In the genomic region with DNA sequence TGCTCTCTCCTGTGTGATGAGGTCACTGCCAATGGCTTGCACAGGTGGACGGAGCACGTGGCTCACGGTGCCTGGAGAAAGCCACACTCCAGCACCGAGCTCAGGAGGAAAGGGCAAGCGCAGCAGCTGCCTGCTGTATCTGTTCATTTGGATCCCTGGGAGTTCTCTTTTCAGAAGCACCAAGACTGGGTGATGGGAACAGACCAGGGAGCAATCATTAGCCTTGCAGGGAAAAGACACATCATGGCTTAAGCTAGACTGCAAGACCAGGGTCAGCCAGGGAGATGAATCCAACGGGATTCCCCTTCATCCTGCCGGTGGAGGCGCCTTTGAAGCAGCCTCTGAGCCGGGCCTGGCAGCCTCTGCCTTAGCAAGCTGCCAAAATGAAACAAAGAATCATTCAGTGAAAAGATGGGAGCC, we compare ENCODE assay signal across 9 mouse cellular contexts. TPM values are rescaled to one million over a fixed set of nuclear protein-coding genes. Genes with fewer than 3 reads are reported as not detected.
DNase-seq lines count a peak whose midpoint lies in the region; ATAC-seq lines count a peak whose summit lies in the region.
"Had no signal": no experiment of that assay in that cellular context is flagged by ENCODE, and none has a peak within 500 bp of the region (broad histone marks: within the 10 kb centered on the region; RNA-seq: fewer than 3 reads in every experiment).

No protein-coding gene starts in this region.

- peak overlapping the region; percentile 15; the same call in 1 of the 2 replicates for H3K9ac ChIP-seq in heart, embryonic 13.5 days
- H3K9ac ChIP-seq: liver, embryonic 14.5 days had no signal

- no peak for DNase-seq in heart, embryonic 10.5 days (ENCODE audit: low spot score)
- DNase-seq in brain, adult 2 months (ENCODE audit: low read depth, low spot score), result peak; percentile 86
- DNase-seq in forebrain, embryonic 10.5 days (ENCODE audit: extremely low spot score, low spot score), result peak; percentile 38
- peak; percentile 66 to 76 for DNase-seq in layer of hippocampus, postnatal 14 days (ENCODE audit: low spot score in 2 of 2)
- DNase-seq in neural tube, embryonic 10.5 days (ENCODE audit: extremely low spot score, low spot score), result peak; percentile 42
- DNase-seq in adrenal gland, postnatal 4 days (ENCODE audit: low spot score in 2 of 2), result no peak
- DNase-seq in T-cell, adult 2 months (ENCODE audit: low spot score), result no peak

- no peaks in the 10 kb centered on the region for H3K36me3 ChIP-seq in heart, embryonic 13.5 days
- H3K36me3 ChIP-seq in heart, embryonic 10.5 days, result no peaks in the 10 kb centered on the region
- H3K36me3 ChIP-seq in forebrain, embryonic 10.5 days (replicated peaks), result no peaks in the 10 kb centered on the region

- H3K4me1 ChIP-seq in heart, embryonic 13.5 days, result 0 out of 2 replicates have a peak, but pooled peaks cover 13% of the 10 kb centered on the region
- no peaks in the 10 kb centered on the region for H3K4me1 ChIP-seq in heart, embryonic 10.5 days
- H3K4me1 ChIP-seq in forebrain, embryonic 10.5 days, result peaks cover 26% of the 10 kb centered on the region

- no peaks in the 10 kb centered on the region; the same call in 1 of the 2 replicates for H3K27me3 ChIP-seq in heart, embryonic 13.5 days (replicated peaks)
- H3K27me3 ChIP-seq in heart, embryonic 10.5 days (ENCODE audit: insufficient read depth, poor library complexity, severe bottlenecking), result no peaks in the 10 kb centered on the region
- peaks cover 7% of the 10 kb centered on the region; the same call in 1 of the 2 replicates for H3K27me3 ChIP-seq in forebrain, embryonic 10.5 days (ENCODE audit: poor library complexity, severe bottlenecking)

- H3K9me3 ChIP-seq in heart, embryonic 13.5 days, result no peaks in the 10 kb centered on the region
- H3K9me3 ChIP-seq in heart, embryonic 10.5 days, result no peaks in the 10 kb centered on the region
- H3K9me3 ChIP-seq in forebrain, embryonic 10.5 days, result no peaks in the 10 kb centered on the region

- ATAC-seq in heart, embryonic 13.5 days (ENCODE audit: extremely low read depth, insufficient number of reproducible peaks, low FRiP score, low TSS enrichment), result no peak

- no peak overlapping the region for H3K4me3 ChIP-seq in heart, embryonic 13.5 days
- H3K4me3 ChIP-seq in heart, embryonic 10.5 days, result no peak overlapping the region
- H3K4me3 ChIP-seq in forebrain, embryonic 10.5 days, result no peak overlapping the region

- 37% methylated on average over 9 of the region's 9 CpGs for WGBS in heart, embryonic 13.5 days
- 40% methylated on average over 9 of the region's 9 CpGs for WGBS in heart, embryonic 10.5 days
- 34% methylated on average over 9 of the region's 9 CpGs for WGBS in forebrain, embryonic 10.5 days

- H3K27ac ChIP-seq in heart, embryonic 13.5 days (replicated peaks), result peak overlapping the region; percentile 51; the same call in 1 of the 2 replicates
- H3K27ac ChIP-seq in heart, embryonic 10.5 days, result no peak overlapping the region
- peak overlapping the region; percentile 4 for H3K27ac ChIP-seq in forebrain, embryonic 10.5 days
- H3K27ac ChIP-seq: liver, embryonic 14.5 days had no signal

- H3K4me2 ChIP-seq in heart, embryonic 13.5 days, result no peak overlapping the region

RNA-seq across cellular contexts. Expression of a gene that starts 7.3 kb away (rescaled TPM):
- polyA plus RNA-seq in heart, embryonic 13.5 days (2015; fragmentation: Nextera tagmentation; extraction: Ambion mirVana), result 1.6 and 1.7 TPM in 2 replicates
- polyA plus RNA-seq in heart, embryonic 10.5 days (2016; fragmentation: Nextera tagmentation; extraction: Ambion mirVana), result 0.80 and 1.5 TPM in 2 replicates
- polyA plus RNA-seq in forebrain, embryonic 10.5 days (2016; fragmentation: Nextera tagmentation; extraction: Ambion mirVana), result 1.1 and 1.6 TPM in 2 replicates
- 1 to 10 TPM in 1 of 2 experiments, under 1 TPM in 1; 0.57 to 1.8 TPM for total RNA-seq in layer of hippocampus, postnatal 14 days (2021)
- total RNA-seq in adrenal gland, postnatal 4 days (2021), result under 1 TPM in 1 of 2 experiments, not detected in 1; 0.53 TPM

RNA-seq across cellular contexts. Expression of a gene that starts 23.5 kb away (rescaled TPM):
- not detected in 2 replicates for polyA plus RNA-seq in heart, embryonic 13.5 days (2015; fragmentation: Nextera tagmentation; extraction: Ambion mirVana)
- 0.06 and 0.16 TPM in 2 replicates for polyA plus RNA-seq in heart, embryonic 10.5 days (2016; fragmentation: Nextera tagmentation; extraction: Ambion mirVana)
- 0.22 TPM in 1 of 2 replicates, not detected in the other for polyA plus RNA-seq in forebrain, embryonic 10.5 days (2016; fragmentation: Nextera tagmentation; extraction: Ambion mirVana)
- under 1 TPM in 1 of 2 experiments, not detected in 1; 0.16 TPM for total RNA-seq in layer of hippocampus, postnatal 14 days (2021)
- total RNA-seq in adrenal gland, postnatal 4 days (2021), result under 1 TPM; 0.34 to 0.56 TPM

Comparison
In these comparisons a context has a peak if more than half of its experiments do, and no peak if none do; other contexts are left out.
1. DNase-seq: peak in brain, adult 2 months (single experiment), forebrain, embryonic 10.5 days (single experiment), layer of hippocampus, postnatal 14 days (2 of 2) and neural tube, embryonic 10.5 days (single experiment); none in heart, embryonic 10.5 days (single experiment), adrenal gland, postnatal 4 days (0 of 2) and T-cell, adult 2 months (single experiment).